Mouse (Mus musculus) hindbrain, postnatal 0 days (tissue): ENCODE data around the gene Slain2. TPM values are rescaled to one million over a fixed set of nuclear protein-coding genes. Genes with fewer than 3 reads are reported as not detected.

Source experiments
- ATAC-seq: fragments of 200-750 bp; cut with Nextera tagmentation; 2 replicates; pipeline ENCODE4 v1.8.0; 2017; ENCODE audit warnings: mild to moderate bottlenecking, moderate TSS enrichment, moderate library complexity
- DNase-seq: peaks from one replicate; pipeline ENCODE4 v3.0.0-alpha.2; 2015; ENCODE audit warnings: low spot score
- H3K27ac ChIP-seq: fragments of 300-500 bp; sonication (generic); 2 replicates; pipeline ENCODE4 v1.5.1; 2014; ENCODE audit warnings: mild to moderate bottlenecking
- H3K27me3 ChIP-seq: fragments of 300-500 bp; sonication (generic); 2 replicates; pipeline ENCODE4 v1.6.1; 2014; ENCODE audit warnings: low read length, mixed read lengths; ENCODE audit not compliant: insufficient read depth
- H3K36me3 ChIP-seq: fragments of 300-500 bp; sonication (generic); 2 replicates; pipeline ENCODE4 v1.6.1; 2014; ENCODE audit warnings: low read length, mixed read lengths; ENCODE audit not compliant: insufficient read depth
- H3K4me1 ChIP-seq: fragments of 300-500 bp; sonication (generic); 2 replicates; pipeline ENCODE4 v1.6.1; 2014; ENCODE audit warnings: antibody characterized with exemption, low read length, mixed read lengths; ENCODE audit not compliant: insufficient read depth
- H3K4me2 ChIP-seq: fragments of 300-500 bp; sonication (generic); 2 replicates; pipeline ENCODE4 v1.6.1; 2014; ENCODE audit warnings: low read depth, mild to moderate bottlenecking, low read length, moderate library complexity, mixed read lengths
- H3K4me3 ChIP-seq: fragments of 300-500 bp; sonication (generic); 2 replicates; pipeline ENCODE4 v1.5.1; 2014; ENCODE audit warnings: low read length
- H3K9ac ChIP-seq: fragments of 300-500 bp; sonication (generic); replicated peaks from 2 replicates; pipeline ENCODE4 v1.6.1; 2014; ENCODE audit warnings: mild to moderate bottlenecking, low read length, moderate library complexity, mixed read lengths
- H3K9me3 ChIP-seq: fragments of 300-500 bp; sonication (generic); 2 replicates; pipeline ENCODE4 v1.6.1; 2016; ENCODE audit warnings: low read length, mixed read lengths
- CTCF ChIP-seq: IDR thresholded peaks from 2 replicates; pipeline ENCODE4 v1.5.1; 2016; ENCODE audit warnings: antibody characterized with exemption, control low read depth, low read depth
- WGBS: fragments of 180-500 bp; shearing (Covaris S2); extraction: QIAGEN DNeasy Blood & Tissue Kit; methylation state at CpG from one replicate; pipeline ENCODE4 v1.1.7; 2014; 5-methylcytosine and 5-hydroxymethylcytosine counted together
- polyA plus RNA-seq: library from polyadenylated mRNA; unstranded; fragments of >200 nt; fragmentation: Nextera tagmentation; extraction: Ambion mirVana; gene quantifications from 2 replicates; pipeline ENCODE4 v1.2.1, GENCODE M21; 2015
- total RNA-seq: library from RNA; depleted of rRNA; stranded (reverse); fragments of >200 nt; gene quantifications from 2 replicates; pipeline ENCODE4 v1.2.3, GENCODE M21; 2014

Gene Slain2
- total and polyA plus RNA-seq, 2 experiments from 2014 or later, result 10.0 to 37.4 TPM

DNA sequence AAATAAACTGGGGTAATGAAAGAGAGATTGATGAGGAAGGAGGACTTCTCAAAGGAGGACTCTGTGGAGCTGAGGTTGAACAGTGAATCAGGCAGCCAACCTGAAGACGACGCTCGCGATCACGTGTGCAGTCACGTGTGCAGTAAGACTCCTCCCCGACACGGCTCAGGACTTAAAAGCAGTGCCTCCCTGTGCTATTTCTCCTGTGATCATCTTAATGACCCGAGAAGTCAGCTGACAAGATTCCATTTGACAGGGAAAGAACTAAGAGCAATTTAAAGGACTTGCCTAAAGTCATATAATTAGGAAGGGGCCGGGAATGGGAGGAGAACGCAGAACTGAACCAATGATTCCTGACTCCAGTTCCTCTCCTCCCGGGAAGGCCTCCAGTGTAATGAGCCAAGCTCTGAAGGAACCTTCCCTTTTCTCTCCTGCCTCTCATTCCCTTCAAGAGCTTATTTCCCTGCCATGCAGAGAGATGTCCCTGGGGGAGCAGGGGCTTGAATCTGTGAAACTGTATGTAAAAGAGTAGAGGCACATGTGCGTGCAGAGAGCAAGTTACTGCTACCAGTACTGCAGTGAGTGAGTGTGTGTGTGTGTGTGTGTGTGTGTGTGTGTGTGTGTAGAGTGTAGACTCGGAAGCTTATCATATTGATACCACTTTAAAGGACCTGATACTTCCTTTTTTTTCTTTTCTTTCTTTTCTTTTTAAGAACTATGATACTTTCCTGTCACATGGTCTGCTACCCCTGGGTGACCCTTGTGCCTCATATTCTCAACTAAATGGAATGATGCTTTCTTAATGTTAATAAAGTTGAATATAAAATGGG is 44.1 kb upstream of the Slain2 start:
- ATAC-seq, result no peak
- no peaks in the 10 kb centered on the region for H3K27me3 ChIP-seq
- H3K4me2 ChIP-seq, result no peak overlapping the region
- no peak for TF ChIP-seq CTCF
- no peak overlapping the region for H3K4me3 ChIP-seq
- no peak for DNase-seq
- no peaks in the 10 kb centered on the region for H3K9me3 ChIP-seq
- H3K9ac ChIP-seq, result no peak overlapping the region
- H3K4me1 ChIP-seq, result peaks cover 7% of the 10 kb centered on the region; the same call in 1 of the 2 replicates
- no peak overlapping the region for H3K27ac ChIP-seq
- H3K36me3 ChIP-seq, result no peaks in the 10 kb centered on the region
- 80% methylated on average over 14 of the region's 14 CpGs for WGBS

DNA sequence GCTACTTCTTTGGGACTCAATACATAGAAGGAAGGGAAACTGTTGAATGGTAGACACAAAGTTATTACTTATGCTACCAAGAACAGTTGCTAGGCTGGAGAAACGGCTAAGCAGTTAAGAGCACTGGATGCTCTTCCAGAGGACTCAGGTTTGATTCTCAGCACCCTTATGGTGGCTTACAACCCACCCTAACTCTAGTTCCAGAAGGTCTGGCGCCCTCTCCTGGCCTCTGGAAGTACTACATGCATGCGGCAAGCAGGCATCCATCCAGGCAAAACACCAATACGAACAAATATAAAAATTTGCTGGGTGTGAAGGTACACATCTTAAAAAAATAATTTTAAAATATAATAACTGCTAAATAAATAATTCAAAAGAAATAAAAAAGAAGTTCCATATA is 43.0 kb upstream of the Slain2 start:
- Histone ChIP-seq H3K9me3 (no peaks in the 10 kb centered on the region), H3K4me2 (no peak overlapping the region), H3K27ac (no peak overlapping the region), H3K27me3 (no peaks in the 10 kb centered on the region), H3K4me1 (peaks cover 7% of the 10 kb centered on the region; the same call in 1 of the 2 replicates), H3K4me3 (no peak overlapping the region), H3K36me3 (no peaks in the 10 kb centered on the region), H3K9ac (no peak overlapping the region)
- WGBS, result 80% methylated on average over 4 of the region's 4 CpGs
- no peak for ATAC-seq
- DNase-seq, result no peak
- TF ChIP-seq CTCF, result peak; percentile 46; the same call in 1 of the 2 replicates

DNA sequence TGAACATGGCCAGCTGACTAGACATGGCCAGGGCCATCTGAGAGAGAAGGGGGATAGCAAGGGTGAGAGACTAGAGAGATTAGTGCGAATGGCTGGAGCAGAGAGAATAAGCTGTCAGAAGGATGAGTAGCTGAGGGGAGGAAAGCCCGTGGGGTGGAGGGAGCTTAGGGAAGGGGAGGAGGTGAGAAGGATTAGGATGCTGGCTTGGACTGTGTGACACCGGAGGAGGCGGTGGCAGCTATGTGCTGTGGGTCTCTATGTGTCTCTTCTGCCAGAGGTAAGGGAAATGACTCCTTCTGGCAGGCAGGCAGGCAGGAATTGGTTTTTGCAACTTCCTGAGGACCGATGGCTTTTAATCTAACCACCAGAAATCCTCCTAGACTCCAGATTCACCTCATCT is 34.4 kb upstream of the Slain2 start:
- Histone ChIP-seq H3K9ac (no peak overlapping the region), H3K27ac (no peak overlapping the region), H3K36me3 (no peaks in the 10 kb centered on the region), H3K4me2 (no peak overlapping the region), H3K9me3 (no peaks in the 10 kb centered on the region), H3K4me3 (no peak overlapping the region), H3K4me1 (no peaks in the 10 kb centered on the region), H3K27me3 (no peaks in the 10 kb centered on the region)
- ATAC-seq (peak; percentile 43; the same call in 1 of the 2 replicates), DNase-seq (peak; percentile 33)
- TF ChIP-seq CTCF, result no peak
- 45% methylated on average over 5 of the region's 5 CpGs for WGBS

DNA sequence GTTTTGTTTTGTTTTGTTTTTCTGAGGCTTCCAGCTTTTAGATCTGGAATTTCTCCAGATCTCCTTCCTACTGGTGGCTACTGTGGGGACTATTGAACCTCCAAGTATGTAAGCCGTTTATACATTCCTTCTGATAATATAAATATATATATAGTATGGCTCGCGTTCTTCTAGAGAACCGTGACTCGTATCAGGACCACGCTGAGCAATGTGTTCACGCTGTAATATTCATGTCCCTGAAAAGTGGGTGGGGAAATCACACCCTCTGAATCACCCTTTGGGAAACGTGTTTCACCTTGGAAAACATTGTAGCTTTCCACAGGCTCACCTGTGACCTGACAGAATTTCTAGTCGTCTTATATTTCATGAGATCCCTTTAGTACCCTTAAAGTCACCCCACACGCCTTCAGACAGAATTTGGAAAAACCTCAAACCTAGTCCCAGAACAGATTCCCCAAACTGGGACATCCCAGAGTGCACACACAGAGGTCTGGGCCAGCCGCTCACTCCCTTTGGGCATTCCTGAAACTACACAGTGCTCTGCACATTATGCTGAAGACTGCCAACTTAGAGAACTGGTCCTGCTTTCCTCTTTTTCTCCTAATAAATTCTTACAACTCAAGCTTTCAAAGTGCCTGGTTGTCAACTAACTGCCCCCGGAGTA is 32.2 kb upstream of the Slain2 start:
- Histone ChIP-seq H3K4me2 (no peak overlapping the region), H3K9ac (no peak overlapping the region), H3K9me3 (no peaks in the 10 kb centered on the region), H3K4me1 (no peaks in the 10 kb centered on the region), H3K4me3 (no peak overlapping the region), H3K27ac (no peak overlapping the region), H3K36me3 (no peaks in the 10 kb centered on the region), H3K27me3 (no peaks in the 10 kb centered on the region)
- 87% methylated on average over 12 of the region's 12 CpGs for WGBS
- DNase-seq, result no peak
- ATAC-seq, result no peak
- TF ChIP-seq CTCF, result no peak

DNA sequence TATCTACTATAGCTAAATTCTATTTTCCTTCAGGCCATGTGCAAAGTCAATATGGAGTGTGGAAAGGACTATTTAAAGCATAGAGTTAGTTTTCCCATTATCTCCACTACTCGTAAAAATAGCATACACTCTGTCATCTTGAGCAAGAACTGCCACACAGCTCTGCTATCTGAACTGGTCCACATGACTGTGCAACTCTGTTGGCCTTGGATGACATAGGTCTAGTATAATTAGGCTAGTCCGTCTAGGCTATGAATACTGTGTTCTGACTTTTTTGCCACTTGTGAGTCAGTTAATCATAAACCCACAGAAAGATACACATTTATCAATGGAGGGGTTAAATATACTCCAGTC is 31.7 kb upstream of the Slain2 start:
- Histone ChIP-seq H3K4me2 (no peak overlapping the region), H3K9ac (no peak overlapping the region), H3K27me3 (no peaks in the 10 kb centered on the region), H3K4me3 (no peak overlapping the region), H3K36me3 (no peaks in the 10 kb centered on the region), H3K27ac (no peak overlapping the region), H3K9me3 (no peaks in the 10 kb centered on the region), H3K4me1 (no peaks in the 10 kb centered on the region)
- no peak for ATAC-seq
- no peak for TF ChIP-seq CTCF
- DNase-seq, result no peak
- 78% methylated on average over 2 of the region's 2 CpGs for WGBS

DNA sequence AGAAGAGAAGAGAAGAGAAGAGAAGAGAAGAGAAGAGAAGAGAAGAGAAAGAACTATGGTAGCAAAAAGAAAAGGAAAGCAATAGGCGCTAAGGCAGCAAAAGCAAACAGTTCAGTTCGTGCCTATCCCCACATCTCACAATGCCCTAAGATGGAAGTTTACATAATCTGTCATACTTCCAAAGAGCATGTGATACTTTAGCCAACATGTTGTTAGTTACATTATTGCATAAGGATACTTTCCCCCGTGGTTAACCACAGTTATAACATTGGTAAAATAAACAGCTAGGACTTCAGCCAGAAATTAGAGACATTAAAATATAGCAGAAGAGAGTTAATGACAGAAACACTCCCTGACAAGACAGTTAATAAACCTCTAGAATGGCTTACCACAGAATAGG is 30.4 kb upstream of the Slain2 start:
- H3K4me2 ChIP-seq, result no peak overlapping the region
- H3K4me3 ChIP-seq, result no peak overlapping the region
- 92% methylated on average over 3 of the region's 3 CpGs for WGBS
- H3K9ac ChIP-seq, result no peak overlapping the region
- ATAC-seq (no peak), DNase-seq (no peak)
- H3K4me1 ChIP-seq, result no peaks in the 10 kb centered on the region
- no peak for TF ChIP-seq CTCF
- H3K27ac ChIP-seq, result no peak overlapping the region
- no peaks in the 10 kb centered on the region for H3K36me3 ChIP-seq
- H3K9me3 ChIP-seq, result no peaks in the 10 kb centered on the region
- no peaks in the 10 kb centered on the region for H3K27me3 ChIP-seq
